Mouse (Mus musculus) bone marrow, adult 2 months (tissue): ENCODE results near the gene Gm45713.

Source experiments
- CTCF ChIP-seq: fragments of 200-500 bp; IDR thresholded peaks from 2 replicates; pipeline ENCODE4 v1.5.1; 2011; ENCODE audit warnings: low read length, control low read depth; ENCODE audit not compliant: control insufficient read depth, insufficient read depth
- POLR2A ChIP-seq: fragments of 200-500 bp; IDR thresholded peaks from 2 replicates; pipeline ENCODE4 v1.6.1; 2011; ENCODE audit warnings: low read depth, mild to moderate bottlenecking, control low read depth, low read length, borderline replicate concordance; ENCODE audit not compliant: control insufficient read depth

- no peak for TF ChIP-seq CTCF
- no peak for TF ChIP-seq POLR2A
These were observed 43.4 kb upstream of the Gm45713 start, which contains the start of gene Gfy for GRCm38 (mm10) chr7:45179469-45179868.
